ENCODE assay signal across 9 mouse cellular contexts in genomic region chr5:137301253-137301652, GRCm38 (mm10). TPM values are rescaled to one million over a fixed set of nuclear protein-coding genes. Genes with fewer than 3 reads are reported as not detected.
DNase-seq lines count a peak whose midpoint lies in the region; ATAC-seq and TF ChIP-seq lines count a peak whose summit lies in the region.
"Had no signal": no experiment of that assay in that cellular context is flagged by ENCODE, and none has a peak within 500 bp of the region (broad histone marks: within the 10 kb centered on the region; RNA-seq: fewer than 3 reads in every experiment).

No protein-coding gene starts in this region.

- peak; percentile 59 for DNase-seq in right cerebral cortex, postnatal 4 days
- no peak for DNase-seq in right cerebral cortex, postnatal 10 days (ENCODE audit: low spot score in 2 of 2)
- DNase-seq in stomach, postnatal 0 days (ENCODE audit: low spot score): peak; percentile 85
- no peak for DNase-seq in thymus, postnatal 36 days
- DNase-seq: gastrocnemius, postnatal 36 days had no signal

- H3K36me3 ChIP-seq in hindbrain, embryonic 16.5 days (ENCODE audit: control insufficient read depth, insufficient read depth, low read length): peaks cover 61% of the 10 kb centered on the region
- peaks cover 81% of the 10 kb centered on the region for H3K36me3 ChIP-seq in hindbrain, embryonic 12.5 days
- H3K36me3 ChIP-seq in forebrain, embryonic 16.5 days (ENCODE audit: control insufficient read depth, insufficient read depth): peaks cover 56% of the 10 kb centered on the region
- H3K36me3 ChIP-seq in stomach, postnatal 0 days (ENCODE audit: control insufficient read depth, insufficient read depth, low read length): peaks cover 43% of the 10 kb centered on the region

- H3K4me2 ChIP-seq in hindbrain, embryonic 16.5 days (ENCODE audit: low read length): no peak overlapping the region
- H3K4me2 ChIP-seq in hindbrain, embryonic 12.5 days (replicated peaks): no peak overlapping the region
- H3K4me2 ChIP-seq in forebrain, embryonic 16.5 days (ENCODE audit: low read length): no peak overlapping the region
- no peak overlapping the region for H3K4me2 ChIP-seq in stomach, postnatal 0 days (replicated peaks; ENCODE audit: low read depth)
- H3K4me2 ChIP-seq: embryonic facial prominence, embryonic 13.5 days had no signal

- no peak overlapping the region for H3K9ac ChIP-seq in hindbrain, embryonic 16.5 days (ENCODE audit: low read depth, low read length)
- H3K9ac ChIP-seq in hindbrain, embryonic 12.5 days: no peak overlapping the region
- no peak overlapping the region for H3K9ac ChIP-seq in forebrain, embryonic 16.5 days (replicated peaks; ENCODE audit: low read depth, low read length)
- H3K9ac ChIP-seq in stomach, postnatal 0 days (ENCODE audit: low read length): no peak overlapping the region

- no peak for TF ChIP-seq CTCF in stomach, postnatal 0 days (IDR thresholded peaks at IDR 0.05; ENCODE audit: low read depth)

- ATAC-seq in hindbrain, embryonic 16.5 days: 0 out of 2 replicates have a peak, but pooled peaks have one; percentile 57
- ATAC-seq in hindbrain, embryonic 12.5 days (ENCODE audit: low FRiP score): no peak
- peak; percentile 49; the same call in 1 of the 2 replicates for ATAC-seq in forebrain, embryonic 16.5 days
- peak; percentile 35 for ATAC-seq in stomach, postnatal 0 days (ENCODE audit: low FRiP score, low TSS enrichment)

- no peaks in the 10 kb centered on the region for H3K9me3 ChIP-seq in hindbrain, embryonic 16.5 days (ENCODE audit: control insufficient read depth, low read length)
- H3K9me3 ChIP-seq in hindbrain, embryonic 12.5 days (replicated peaks): no peaks in the 10 kb centered on the region
- no peaks in the 10 kb centered on the region for H3K9me3 ChIP-seq in forebrain, embryonic 16.5 days (ENCODE audit: control insufficient read depth, low read length)
- no peaks in the 10 kb centered on the region for H3K9me3 ChIP-seq in stomach, postnatal 0 days (ENCODE audit: control insufficient read depth, low read length)
- H3K9me3 ChIP-seq: embryonic facial prominence, embryonic 13.5 days had no signal

- no peak overlapping the region for H3K4me3 ChIP-seq in hindbrain, embryonic 16.5 days (ENCODE audit: low read length)
- H3K4me3 ChIP-seq in hindbrain, embryonic 12.5 days: no peak overlapping the region
- no peak overlapping the region for H3K4me3 ChIP-seq in forebrain, embryonic 16.5 days (replicated peaks; ENCODE audit: low read length)
- no peak overlapping the region for H3K4me3 ChIP-seq in stomach, postnatal 0 days (ENCODE audit: low read depth, low read length)
- H3K4me3 ChIP-seq: embryonic facial prominence, embryonic 13.5 days had no signal

- no peaks in the 10 kb centered on the region for H3K27me3 ChIP-seq in hindbrain, embryonic 16.5 days (replicated peaks; ENCODE audit: control insufficient read depth, insufficient read depth, low read length)
- H3K27me3 ChIP-seq in hindbrain, embryonic 12.5 days: no peaks in the 10 kb centered on the region
- no peaks in the 10 kb centered on the region for H3K27me3 ChIP-seq in forebrain, embryonic 16.5 days (replicated peaks; ENCODE audit: control insufficient read depth, insufficient read depth, low read length)
- H3K27me3 ChIP-seq in stomach, postnatal 0 days (ENCODE audit: control insufficient read depth, insufficient read depth, low read length): no peaks in the 10 kb centered on the region
- H3K27me3 ChIP-seq: embryonic facial prominence, embryonic 13.5 days had no signal

- no peak for TF ChIP-seq EP300 in stomach, postnatal 0 days (optimal IDR thresholded peaks at IDR 0.05)

- peaks cover 25% of the 10 kb centered on the region for H3K4me1 ChIP-seq in hindbrain, embryonic 16.5 days (ENCODE audit: control insufficient read depth, insufficient read depth, low read depth, low read length)
- H3K4me1 ChIP-seq in hindbrain, embryonic 12.5 days: peaks cover 19% of the 10 kb centered on the region
- H3K4me1 ChIP-seq in forebrain, embryonic 16.5 days (replicated peaks; ENCODE audit: control insufficient read depth, insufficient read depth, low read length): peaks cover 18% of the 10 kb centered on the region
- no peaks in the 10 kb centered on the region; the same call in 1 of the 2 replicates for H3K4me1 ChIP-seq in stomach, postnatal 0 days (replicated peaks; ENCODE audit: control insufficient read depth, insufficient read depth)

- 62% methylated on average over 16 of the region's 21 CpGs for WGBS in hindbrain, embryonic 16.5 days
- WGBS in hindbrain, embryonic 12.5 days: 74% methylated on average over 21 of the region's 21 CpGs
- 49% methylated on average over 21 of the region's 21 CpGs for WGBS in forebrain, embryonic 16.5 days
- 64% methylated on average over 21 of the region's 21 CpGs for WGBS in stomach, postnatal 0 days

- no peak overlapping the region for H3K27ac ChIP-seq in hindbrain, embryonic 16.5 days (ENCODE audit: low read depth, low read length)
- H3K27ac ChIP-seq in hindbrain, embryonic 12.5 days: no peak overlapping the region
- no peak overlapping the region for H3K27ac ChIP-seq in forebrain, embryonic 16.5 days (ENCODE audit: low read length)
- H3K27ac ChIP-seq in stomach, postnatal 0 days (replicated peaks): no peak overlapping the region
- H3K27ac ChIP-seq: embryonic facial prominence, embryonic 13.5 days had no signal

RNA-seq across cellular contexts. Expression of gene Srrt, which starts 6.2 kb away (rescaled TPM):
- polyA plus RNA-seq in hindbrain, embryonic 16.5 days (2015; fragmentation: Nextera tagmentation; extraction: Ambion mirVana): 88.1 and 100 TPM in 2 replicates
- polyA plus RNA-seq in hindbrain, embryonic 12.5 days (2016; fragmentation: Nextera tagmentation; extraction: Ambion mirVana): 151 and 152 TPM in 2 replicates
- 119 and 125 TPM in 2 replicates for polyA plus RNA-seq in forebrain, embryonic 16.5 days (2015; fragmentation: Nextera tagmentation; extraction: Ambion mirVana)
- 29.3 and 31.6 TPM in 2 replicates for polyA plus RNA-seq in stomach, postnatal 0 days (2015; fragmentation: Nextera tagmentation; extraction: Ambion mirVana)

RNA-seq across cellular contexts. Expression of gene Ufsp1, which starts 6.8 kb away (rescaled TPM):
- polyA plus RNA-seq in hindbrain, embryonic 16.5 days (2015; fragmentation: Nextera tagmentation; extraction: Ambion mirVana): 25.5 and 29.6 TPM in 2 replicates
- 8.1 and 10.3 TPM in 2 replicates for polyA plus RNA-seq in hindbrain, embryonic 12.5 days (2016; fragmentation: Nextera tagmentation; extraction: Ambion mirVana)
- 6.1 and 8.9 TPM in 2 replicates for polyA plus RNA-seq in forebrain, embryonic 16.5 days (2015; fragmentation: Nextera tagmentation; extraction: Ambion mirVana)
- 11.0 and 11.4 TPM in 2 replicates for polyA plus RNA-seq in stomach, postnatal 0 days (2015; fragmentation: Nextera tagmentation; extraction: Ambion mirVana)

RNA-seq across cellular contexts. Expression of gene Trip6, which starts 13.0 kb away (rescaled TPM):
- polyA plus RNA-seq in hindbrain, embryonic 16.5 days (2015; fragmentation: Nextera tagmentation; extraction: Ambion mirVana): 13.2 and 17.3 TPM in 2 replicates
- polyA plus RNA-seq in hindbrain, embryonic 12.5 days (2016; fragmentation: Nextera tagmentation; extraction: Ambion mirVana): 40.0 and 40.7 TPM in 2 replicates
- 17.0 and 17.9 TPM in 2 replicates for polyA plus RNA-seq in forebrain, embryonic 16.5 days (2015; fragmentation: Nextera tagmentation; extraction: Ambion mirVana)
- 46.4 and 47.9 TPM in 2 replicates for polyA plus RNA-seq in stomach, postnatal 0 days (2015; fragmentation: Nextera tagmentation; extraction: Ambion mirVana)

RNA-seq across cellular contexts. Expression of gene Ache, which starts 13.9 kb away (rescaled TPM):
- polyA plus RNA-seq in hindbrain, embryonic 16.5 days (2015; fragmentation: Nextera tagmentation; extraction: Ambion mirVana): 86.8 and 102 TPM in 2 replicates
- polyA plus RNA-seq in hindbrain, embryonic 12.5 days (2016; fragmentation: Nextera tagmentation; extraction: Ambion mirVana): 12.6 and 13.1 TPM in 2 replicates
- polyA plus RNA-seq in forebrain, embryonic 16.5 days (2015; fragmentation: Nextera tagmentation; extraction: Ambion mirVana): 10.2 and 17.2 TPM in 2 replicates
- 10.0 and 12.2 TPM in 2 replicates for polyA plus RNA-seq in stomach, postnatal 0 days (2015; fragmentation: Nextera tagmentation; extraction: Ambion mirVana)

RNA-seq across cellular contexts. Expression of gene Slc12a9, which starts 32.1 kb away (rescaled TPM):
- polyA plus RNA-seq in hindbrain, embryonic 16.5 days (2015; fragmentation: Nextera tagmentation; extraction: Ambion mirVana): 24.5 and 26.7 TPM in 2 replicates
- polyA plus RNA-seq in hindbrain, embryonic 12.5 days (2016; fragmentation: Nextera tagmentation; extraction: Ambion mirVana): 21.9 and 23.6 TPM in 2 replicates
- 17.7 and 26.0 TPM in 2 replicates for polyA plus RNA-seq in forebrain, embryonic 16.5 days (2015; fragmentation: Nextera tagmentation; extraction: Ambion mirVana)
- 6.5 and 7.2 TPM in 2 replicates for polyA plus RNA-seq in stomach, postnatal 0 days (2015; fragmentation: Nextera tagmentation; extraction: Ambion mirVana)

Comparison
In these comparisons a context has a peak if more than half of its experiments do, and no peak if none do; other contexts are left out.
1. DNase-seq: peak in right cerebral cortex, postnatal 4 days (single experiment) and stomach, postnatal 0 days (single experiment); none in right cerebral cortex, postnatal 10 days (0 of 2) and thymus, postnatal 36 days (0 of 2).